Mouse (Mus musculus): ENCODE results near the gene Gatc.
A peak's percentile ranks its signal among the peaks of the same experiment; 100 is the strongest.

Gatc gene

GRCm38 (mm10) chr5:115348546-115349224, 7.7 kb upstream of the Gatc start, which contains the start of gene Cox6a1:
Gene Cox6a1 (minus strand): TSS chr5:115348981.
- Histone ChIP-seq H3K9me3 (ENCODE audit: low read length) (0 out of 2 replicates have a peak, but pooled peaks cover 3% of the 10 kb centered on the region), H3K4me1 (replicated peaks; ENCODE audit: low read depth, low read length) (peaks cover 52% of the 10 kb centered on the region), H3K27me3 (ENCODE audit: insufficient read depth, low read length) (no peaks in the 10 kb centered on the region), H3K36me3 (ENCODE audit: insufficient read depth, low read length) (peaks cover 37% of the 10 kb centered on the region), H3K4me3 (replicated peaks; ENCODE audit: low read length) (peak within 1 kb of the TSS; percentile 97)
- TF ChIP-seq POU5F1 (IDR thresholded peaks at IDR 0.05; ENCODE audit: borderline replicate concordance, low read length) (no peak), CTCF (conservative IDR thresholded peaks at IDR 0.05; ENCODE audit: low read length) (no peak), NANOG (IDR thresholded peaks at IDR 0.05; ENCODE audit: borderline replicate concordance, low read length) (no peak)

DNA sequence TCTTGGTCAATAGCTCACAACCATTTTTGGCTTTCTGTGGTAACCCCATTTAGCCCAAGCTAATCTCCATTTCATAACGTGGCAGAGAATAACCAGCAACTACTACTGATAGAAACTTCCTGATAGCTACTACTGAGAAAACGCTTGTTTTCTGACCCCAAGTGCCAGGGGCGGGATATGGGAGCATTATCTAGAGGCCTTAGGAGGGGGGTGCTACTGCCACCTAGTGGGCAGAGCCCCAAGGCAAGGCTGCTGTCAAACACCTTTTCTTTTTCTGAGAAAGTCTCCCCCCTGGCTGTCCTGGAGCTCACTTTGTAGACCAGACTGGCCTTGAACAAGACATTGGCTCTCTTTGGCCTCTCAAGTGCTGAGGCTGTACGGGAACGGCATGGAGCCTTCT, 6.6 kb upstream of the Gatc start:
- Histone ChIP-seq H3K4me3 (replicated peaks; ENCODE audit: low read length) (peak overlapping the region; percentile 97), H3K4me1 (replicated peaks; ENCODE audit: low read depth, low read length) (peaks cover 63% of the 10 kb centered on the region), H3K27me3 (ENCODE audit: insufficient read depth, low read length) (no peaks in the 10 kb centered on the region), H3K36me3 (ENCODE audit: insufficient read depth, low read length) (peaks cover 48% of the 10 kb centered on the region), H3K9me3 (ENCODE audit: low read length) (0 out of 2 replicates have a peak, but pooled peaks cover 3% of the 10 kb centered on the region)
- TF ChIP-seq CTCF (conservative IDR thresholded peaks at IDR 0.05; ENCODE audit: low read length), result peak; percentile 93
- TF ChIP-seq POU5F1 (IDR thresholded peaks at IDR 0.05; ENCODE audit: borderline replicate concordance, low read length), result no peak
- TF ChIP-seq NANOG (IDR thresholded peaks at IDR 0.05; ENCODE audit: borderline replicate concordance, low read length), result no peak

- no peaks in the 10 kb centered on the region for H3K27me3 ChIP-seq (ENCODE audit: insufficient read depth, low read length)
- H3K4me1 ChIP-seq (replicated peaks; ENCODE audit: low read depth, low read length), result peaks cover 58% of the 10 kb centered on the region
- peak overlapping the region; percentile 98 for H3K4me3 ChIP-seq (replicated peaks; ENCODE audit: low read length)
- no peaks in the 10 kb centered on the region for H3K9me3 ChIP-seq (ENCODE audit: low read length)
- H3K36me3 ChIP-seq (ENCODE audit: insufficient read depth, low read length), result peaks cover 59% of the 10 kb centered on the region
- TF ChIP-seq POU5F1 (IDR thresholded peaks at IDR 0.05; ENCODE audit: borderline replicate concordance, low read length) (no peak), NANOG (IDR thresholded peaks at IDR 0.05; ENCODE audit: borderline replicate concordance, low read length) (no peak), CTCF (conservative IDR thresholded peaks at IDR 0.05; ENCODE audit: low read length) (no peak)
These were observed 562 bp upstream of the Gatc start for GRCm38 (mm10) chr5:115341314-115342165.

DNA sequence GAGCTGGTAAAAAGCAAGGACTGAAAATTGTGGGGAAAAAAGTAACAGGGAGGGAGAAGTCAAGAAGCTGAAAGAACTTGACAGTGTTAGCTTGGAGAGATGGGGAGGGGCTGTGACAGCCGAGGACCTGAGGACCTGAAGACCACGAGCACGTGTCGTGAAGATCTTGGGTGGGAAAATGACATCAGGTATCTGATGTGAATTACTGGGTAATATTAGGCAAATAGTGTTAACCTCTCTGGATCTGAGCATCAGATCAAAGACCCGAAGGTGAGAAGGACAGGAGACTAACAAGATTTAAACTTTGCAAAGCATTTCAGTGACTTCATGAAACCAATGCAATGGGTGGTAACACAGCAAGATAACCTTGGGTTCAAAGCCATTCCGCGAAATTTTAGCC, 971 bp downstream of the Gatc start:
- Histone ChIP-seq H3K27me3 (ENCODE audit: insufficient read depth, low read length) (no peaks in the 10 kb centered on the region), H3K4me1 (replicated peaks; ENCODE audit: low read depth, low read length) (peaks cover 42% of the 10 kb centered on the region), H3K36me3 (ENCODE audit: insufficient read depth, low read length) (peaks cover 59% of the 10 kb centered on the region), H3K4me3 (replicated peaks; ENCODE audit: low read length) (peak overlapping the region; percentile 98), H3K9me3 (ENCODE audit: low read length) (no peaks in the 10 kb centered on the region)
- TF ChIP-seq CTCF (conservative IDR thresholded peaks at IDR 0.05; ENCODE audit: low read length), result no peak
- TF ChIP-seq POU5F1 (IDR thresholded peaks at IDR 0.05; ENCODE audit: borderline replicate concordance, low read length), result no peak
- TF ChIP-seq NANOG (IDR thresholded peaks at IDR 0.05; ENCODE audit: borderline replicate concordance, low read length), result no peak

- Histone ChIP-seq H3K9me3 (ENCODE audit: low read length) (no peaks in the 10 kb centered on the region), H3K27me3 (ENCODE audit: insufficient read depth, low read length) (no peaks in the 10 kb centered on the region), H3K4me1 (replicated peaks; ENCODE audit: low read depth, low read length) (peaks cover 19% of the 10 kb centered on the region), H3K36me3 (ENCODE audit: insufficient read depth, low read length) (peaks cover 92% of the 10 kb centered on the region), H3K4me3 (replicated peaks; ENCODE audit: low read length) (no peak overlapping the region)
- TF ChIP-seq CTCF (conservative IDR thresholded peaks at IDR 0.05; ENCODE audit: low read length) (no peak), NANOG (IDR thresholded peaks at IDR 0.05; ENCODE audit: borderline replicate concordance, low read length) (no peak), POU5F1 (IDR thresholded peaks at IDR 0.05; ENCODE audit: borderline replicate concordance, low read length) (no peak)
These were observed 7.4 kb downstream of the Gatc start for GRCm38 (mm10) chr5:115333626-115334025.

- peaks cover 4% of the 10 kb centered on the region; the same call in 1 of the 2 replicates for H3K27me3 ChIP-seq (ENCODE audit: insufficient read depth, low read length)
- no peaks in the 10 kb centered on the region for H3K9me3 ChIP-seq (ENCODE audit: low read length)
- peaks cover 75% of the 10 kb centered on the region for H3K36me3 ChIP-seq (ENCODE audit: insufficient read depth, low read length)
- no peak overlapping the region for H3K4me3 ChIP-seq (replicated peaks; ENCODE audit: low read length)
- TF ChIP-seq POU5F1 (IDR thresholded peaks at IDR 0.05; ENCODE audit: borderline replicate concordance, low read length) (no peak), NANOG (IDR thresholded peaks at IDR 0.05; ENCODE audit: borderline replicate concordance, low read length) (no peak), CTCF (conservative IDR thresholded peaks at IDR 0.05; ENCODE audit: low read length) (no peak)
- peaks cover 32% of the 10 kb centered on the region for H3K4me1 ChIP-seq (replicated peaks; ENCODE audit: low read depth, low read length)
These were observed 10.0 kb downstream of the Gatc start for GRCm38 (mm10) chr5:115330955-115331354.

- Histone ChIP-seq H3K27me3 (ENCODE audit: insufficient read depth, low read length) (peaks cover 4% of the 10 kb centered on the region; the same call in 1 of the 2 replicates), H3K36me3 (ENCODE audit: insufficient read depth, low read length) (peaks cover 44% of the 10 kb centered on the region), H3K4me1 (replicated peaks; ENCODE audit: low read depth, low read length) (peaks cover 55% of the 10 kb centered on the region), H3K9me3 (ENCODE audit: low read length) (no peaks in the 10 kb centered on the region), H3K4me3 (replicated peaks; ENCODE audit: low read length) (peak overlapping the region; percentile 91)
- no peak for TF ChIP-seq CTCF (conservative IDR thresholded peaks at IDR 0.05; ENCODE audit: low read length)
- no peak for TF ChIP-seq NANOG (IDR thresholded peaks at IDR 0.05; ENCODE audit: borderline replicate concordance, low read length)
- TF ChIP-seq POU5F1 (IDR thresholded peaks at IDR 0.05; ENCODE audit: borderline replicate concordance, low read length), result no peak
These were observed 13.1 kb downstream of the Gatc start for GRCm38 (mm10) chr5:115327610-115328548.
